Mouse (Mus musculus) embryonic fibroblast, embryonic 13.5 days (primary cell): Measurements from ENCODE around the gene 4930519G04Rik. TPM values are rescaled to one million over a fixed set of nuclear protein-coding genes. Genes with fewer than 3 reads are reported as not detected.
"Not testable (repeated sequence)": the region's sequence is repeated elsewhere in the genome, so short reads cannot be mapped to it uniquely, and the experiment has no call there.

Source experiments
- H3K27ac ChIP-seq: 2 replicates; pipeline ENCODE4 v1.5.1; 2012; ENCODE audit warnings: low read length, control low read depth, inconsistent platforms; ENCODE audit not compliant: insufficient read depth
- H3K4me1 ChIP-seq: 2 replicates; pipeline ENCODE4 v1.6.1; 2011; ENCODE audit warnings: low read length; ENCODE audit not compliant: control insufficient read depth, insufficient read depth
- H3K4me3 ChIP-seq: 2 replicates; pipeline ENCODE4 v1.5.1; 2011; ENCODE audit warnings: mild to moderate bottlenecking, control low read depth, low read length; ENCODE audit not compliant: insufficient read depth
- CTCF ChIP-seq: IDR thresholded peaks from 2 replicates; pipeline ENCODE4 v1.5.1; 2011; ENCODE audit warnings: mild to moderate bottlenecking, control low read depth, low read length, moderate library complexity, borderline replicate concordance; ENCODE audit not compliant: insufficient read depth
- POLR2A ChIP-seq: IDR thresholded peaks from 2 replicates; pipeline ENCODE4 v1.6.1; 2011; ENCODE audit warnings: low read depth, mild to moderate bottlenecking, control low read depth, low read length, moderate library complexity
- polyA plus RNA-seq: library from polyadenylated mRNA; stranded (reverse); fragments of >200 nt; gene quantifications from 2 replicates; pipeline ENCODE4 v1.2.4, GENCODE M21; 2011; ENCODE audit warnings: low read depth; ENCODE audit not compliant: missing spikeins, insufficient read length

The 4930519G04Rik gene
- polyA plus RNA-seq, 1 experiment = not detected

DNA sequence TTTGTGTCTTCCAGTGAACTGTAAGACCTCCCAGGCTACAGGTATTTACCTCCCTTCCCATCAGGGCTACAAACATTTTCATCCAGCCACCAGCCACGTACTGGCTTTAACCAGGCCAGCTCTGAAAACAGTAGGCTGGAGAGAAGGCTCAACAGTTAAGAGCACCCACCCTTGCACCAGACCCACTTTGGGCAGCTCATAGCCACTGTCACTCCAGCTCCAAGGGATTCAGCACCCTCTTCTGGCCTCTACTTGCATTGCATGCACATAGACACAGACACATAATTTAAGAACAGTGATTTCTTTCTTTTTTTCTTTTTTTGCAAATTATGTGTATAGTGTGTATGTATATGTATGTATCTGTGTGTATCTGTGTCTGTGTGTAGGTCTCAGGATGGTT is 48.9 kb downstream of the 4930519G04Rik start:
- Histone ChIP-seq H3K4me1 (no peaks in the 10 kb centered on the region), H3K27ac (no peak overlapping the region), H3K4me3 (no peak overlapping the region)
- TF ChIP-seq POLR2A (no peak), CTCF (peak; percentile 63; the same call in 1 of the 2 replicates)

DNA sequence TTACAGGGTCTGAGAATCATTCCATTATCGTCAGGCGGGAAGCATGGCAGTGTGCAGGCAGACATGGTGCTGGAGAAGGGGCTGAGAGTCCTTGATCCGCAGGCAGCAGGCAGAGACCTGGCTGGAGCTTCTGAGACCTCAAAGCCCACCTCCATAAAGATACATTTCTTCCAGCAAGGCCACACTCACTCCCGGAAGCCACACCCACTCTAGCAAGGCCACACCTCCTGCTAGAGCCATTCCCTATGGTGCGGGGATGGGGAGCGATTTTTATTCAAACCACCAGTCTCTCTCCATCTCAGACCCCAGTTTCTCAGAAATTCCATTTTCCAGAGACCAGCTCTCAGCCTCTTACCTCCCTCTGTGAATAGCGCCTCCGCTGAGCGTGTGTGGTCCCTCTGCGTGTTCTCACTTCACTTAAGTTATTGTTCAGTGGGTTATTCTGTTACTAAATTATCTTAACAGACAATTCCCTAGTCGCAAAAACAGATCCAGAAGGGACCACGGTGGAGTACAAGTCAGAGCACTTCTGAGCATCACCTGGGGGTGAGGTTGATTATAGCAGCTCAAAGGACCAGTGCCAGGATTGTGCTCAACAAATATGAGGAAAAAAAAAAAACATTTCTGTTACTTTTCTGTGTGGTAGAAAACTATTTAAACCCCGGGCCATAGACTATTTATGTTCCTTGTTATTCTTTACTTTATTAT is 55.3 kb downstream of the 4930519G04Rik start:
- no peak overlapping the region for H3K4me3 ChIP-seq
- no peak for TF ChIP-seq CTCF
- no peak for TF ChIP-seq POLR2A
- peaks cover 3% of the 10 kb centered on the region; the same call in 1 of the 2 replicates for H3K4me1 ChIP-seq
- no peak overlapping the region for H3K27ac ChIP-seq

DNA sequence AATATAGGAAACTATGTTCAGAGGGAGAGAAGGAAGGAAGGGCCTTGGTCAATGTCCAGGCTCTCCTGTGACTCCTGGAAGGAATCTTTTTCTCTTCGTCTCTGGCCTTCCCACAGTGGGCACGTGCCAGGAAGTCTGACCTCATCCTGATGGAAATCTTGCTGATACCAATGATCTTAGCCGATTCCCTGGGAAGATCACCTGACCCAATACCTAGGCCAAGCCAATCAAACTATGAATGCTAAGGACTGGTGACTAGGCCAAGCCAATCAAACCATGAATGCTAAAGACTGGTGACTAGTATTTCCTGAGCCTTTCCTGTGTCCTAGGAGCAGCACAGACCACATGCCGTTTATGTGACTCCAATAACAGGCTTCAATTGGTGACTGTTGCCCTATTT is 60.2 kb downstream of the 4930519G04Rik start:
- Histone ChIP-seq H3K27ac (no peak overlapping the region), H3K4me3 (no peak overlapping the region), H3K4me1 (peaks cover 3% of the 10 kb centered on the region; the same call in 1 of the 2 replicates)
- TF ChIP-seq POLR2A (no peak), CTCF (no peak)

DNA sequence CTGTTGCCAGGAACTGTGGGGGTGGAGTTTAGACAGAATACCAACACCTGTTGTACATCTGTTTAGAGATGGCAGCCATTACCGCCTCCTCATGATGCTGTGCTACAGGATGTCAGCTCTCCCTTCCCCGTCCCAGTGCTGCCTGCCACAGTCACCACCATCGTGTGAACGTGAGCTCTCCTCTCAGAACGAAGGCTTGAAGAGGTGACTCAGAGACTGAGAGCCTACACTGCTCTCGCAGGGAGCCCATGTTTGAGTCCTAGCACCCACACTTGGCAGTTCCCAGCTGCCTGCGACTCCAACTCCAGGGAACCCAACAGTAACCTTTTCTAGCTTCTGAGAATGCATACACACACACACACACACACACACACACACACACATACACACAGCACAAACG is 61.4 kb downstream of the 4930519G04Rik start:
- Histone ChIP-seq H3K4me3 (no peak overlapping the region), H3K27ac (no peak overlapping the region), H3K4me1 (peaks cover 3% of the 10 kb centered on the region; the same call in 1 of the 2 replicates)
- TF ChIP-seq CTCF (no peak), POLR2A (no peak)

DNA sequence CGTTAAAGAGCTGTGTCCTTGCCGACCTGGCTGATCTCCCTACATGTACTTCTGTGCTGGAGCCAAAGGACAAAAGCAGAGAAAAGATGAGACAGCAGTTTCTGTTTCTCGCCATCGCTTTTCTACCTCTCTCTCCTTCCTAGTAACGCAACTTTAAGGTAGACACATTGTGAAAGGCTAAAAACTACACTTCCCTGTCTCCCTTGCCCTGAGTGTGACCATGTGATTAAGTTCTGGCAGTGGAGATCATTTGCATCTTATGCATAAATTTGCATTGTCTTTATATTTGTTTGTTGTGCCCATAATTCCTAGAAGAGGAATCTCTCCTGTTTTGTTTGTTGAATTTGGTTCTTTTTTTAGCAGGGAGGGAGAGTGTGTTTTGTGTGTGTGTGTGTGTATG is 62.4 kb downstream of the 4930519G04Rik start:
- Histone ChIP-seq H3K4me1 (peaks cover 3% of the 10 kb centered on the region; the same call in 1 of the 2 replicates), H3K27ac (no peak overlapping the region), H3K4me3 (no peak overlapping the region)
- TF ChIP-seq POLR2A = no peak
- no peak for TF ChIP-seq CTCF

DNA sequence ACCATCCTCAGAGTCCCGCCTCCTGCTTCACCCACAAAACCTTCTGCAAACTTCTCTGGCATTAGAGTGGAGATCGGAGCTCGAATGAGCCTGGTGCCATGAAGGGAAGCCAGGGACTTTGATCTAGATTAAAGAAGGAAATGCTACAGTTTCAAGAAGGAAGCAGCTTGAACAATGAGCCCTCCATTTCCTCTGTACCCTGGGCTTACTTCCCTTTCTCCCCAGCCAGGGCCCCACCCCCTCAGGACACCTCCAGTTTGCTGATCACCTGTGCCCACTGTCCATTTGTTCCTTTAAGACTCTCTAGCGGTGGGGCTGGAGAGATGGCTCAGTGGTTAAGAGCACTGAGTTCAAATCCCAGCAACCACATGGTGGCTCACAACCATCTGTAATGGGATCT is 63.3 kb downstream of the 4930519G04Rik start:
- H3K27ac ChIP-seq = no peak overlapping the region
- H3K4me3 ChIP-seq = no peak overlapping the region
- TF ChIP-seq POLR2A = no peak
- H3K4me1 ChIP-seq = peaks cover 1% of the 10 kb centered on the region; the same call in 1 of the 2 replicates

DNA sequence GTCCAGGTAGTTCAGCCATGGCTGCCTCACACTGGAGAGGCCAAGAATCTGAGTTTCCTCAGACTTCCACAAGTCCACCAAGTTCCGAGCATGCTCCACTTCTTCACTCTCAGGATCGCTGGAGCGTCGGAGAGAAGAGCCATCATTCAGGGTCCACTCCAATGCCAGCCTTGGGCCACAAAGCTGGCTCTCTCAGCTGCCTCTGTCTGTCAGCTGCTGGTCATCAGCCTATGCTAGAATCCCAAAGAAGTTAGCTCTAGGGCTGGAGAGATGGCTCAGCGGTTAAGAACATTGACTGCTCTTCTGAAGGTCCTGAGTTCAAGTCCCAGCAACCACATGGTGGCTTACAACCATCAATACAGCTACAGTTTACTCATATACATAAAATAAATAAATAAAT is 63.9 kb downstream of the 4930519G04Rik start:
- H3K4me3 ChIP-seq, H3K27ac ChIP-seq, H3K4me1 ChIP-seq: not testable (repeated sequence)

DNA sequence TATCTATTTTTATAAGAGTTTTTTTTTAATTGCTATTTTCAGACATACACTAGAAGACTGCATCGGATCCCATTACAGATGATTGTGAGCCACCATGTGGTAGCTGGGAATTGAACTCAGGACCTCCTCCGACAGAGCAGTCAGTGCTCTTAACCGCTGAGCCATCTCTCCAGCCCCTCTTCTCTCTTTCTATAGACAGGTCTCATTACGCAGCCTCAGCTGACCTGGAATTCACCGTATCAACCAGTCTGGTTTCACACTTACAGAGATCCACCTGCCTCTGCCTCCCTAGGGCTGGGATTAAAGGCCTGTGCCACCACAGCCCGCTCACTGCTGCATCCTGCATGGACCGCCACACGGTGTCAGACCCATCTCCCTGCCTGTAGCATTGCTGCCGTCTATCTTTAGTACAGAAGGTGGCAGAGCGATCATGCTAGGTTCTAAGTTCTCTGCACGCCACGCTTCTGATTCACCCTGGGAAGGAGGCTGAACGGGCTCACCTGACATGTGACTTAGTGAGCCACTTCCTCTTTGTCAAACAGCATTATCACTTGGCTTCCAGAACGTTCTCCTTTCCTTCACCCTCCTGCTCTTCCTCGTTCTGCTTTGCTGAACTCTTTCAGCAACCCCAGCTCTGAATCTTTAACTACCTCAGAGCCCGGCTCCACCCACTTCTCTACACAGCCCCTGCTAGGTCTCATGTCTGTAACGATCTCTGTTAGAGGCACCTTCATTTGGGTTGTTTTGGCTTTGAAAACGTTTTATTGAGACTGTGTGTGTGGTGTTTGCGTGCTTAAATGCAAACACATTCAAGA is 68.3 kb downstream of the 4930519G04Rik start:
- no peak overlapping the region for H3K27ac ChIP-seq
- no peak for TF ChIP-seq CTCF
- TF ChIP-seq POLR2A = no peak
- no peak overlapping the region for H3K4me3 ChIP-seq

DNA sequence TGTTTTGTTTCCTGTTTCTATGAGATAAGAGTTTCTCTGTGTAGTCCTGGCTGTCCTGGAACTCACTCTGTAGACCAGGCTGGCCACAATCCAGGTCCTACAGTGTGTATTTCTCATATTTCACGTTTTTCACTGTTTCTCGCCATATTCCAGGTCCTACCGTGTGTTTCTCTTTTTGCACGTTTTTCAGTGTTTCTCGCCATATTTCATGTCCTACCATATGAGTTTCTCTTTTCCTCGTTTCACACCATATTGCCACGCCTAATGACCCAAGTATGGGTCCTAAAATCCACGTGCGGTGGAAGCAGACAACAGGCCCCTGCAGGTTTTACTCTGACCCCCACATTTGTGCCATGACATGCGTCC is 68.9 kb downstream of the 4930519G04Rik start:
- TF ChIP-seq CTCF (no peak), POLR2A (no peak)
- no peaks in the 10 kb centered on the region for H3K4me1 ChIP-seq
- H3K27ac ChIP-seq = no peak overlapping the region
- H3K4me3 ChIP-seq = no peak overlapping the region

More for the DNA sequence above, 68.3 kb downstream of the 4930519G04Rik start:
- no peaks in the 10 kb centered on the region for H3K4me1 ChIP-seq

DNA sequence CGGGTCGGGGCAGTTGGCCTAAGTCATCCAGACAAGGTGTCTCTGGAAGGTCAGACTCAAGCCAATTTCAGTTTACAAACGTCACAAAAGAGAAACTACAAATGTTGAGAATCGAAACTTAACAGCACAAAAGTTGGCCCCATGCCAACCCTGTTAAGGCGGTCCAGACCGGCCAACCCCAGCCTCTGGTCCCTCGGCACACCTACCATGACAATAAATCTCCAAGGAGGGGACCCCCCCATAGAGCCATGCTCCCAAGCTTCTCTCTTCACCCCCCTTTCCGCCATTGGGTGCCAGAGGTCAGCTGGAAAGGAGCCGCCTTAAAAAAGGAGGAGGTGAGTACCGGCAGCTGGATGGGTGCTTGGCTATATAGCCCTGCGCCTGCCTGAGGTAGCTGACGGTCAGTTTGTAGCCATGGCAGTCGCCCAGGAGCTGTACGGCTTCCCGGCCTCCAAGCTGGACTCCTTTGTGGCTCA is 69.6 kb downstream of the 4930519G04Rik start, which contains the start of gene Oasl1:
Gene Oasl1, plus strand, starts transcription at position 243 of the 476 bp plus-strand sequence.
- no peaks in the 10 kb centered on the region for H3K4me1 ChIP-seq
- peak within 1 kb of the TSS; percentile 26 for H3K4me3 ChIP-seq
- TF ChIP-seq CTCF (no peak), POLR2A (no peak)
- H3K27ac ChIP-seq = no peak within 1 kb of the TSS
